Mouse (Mus musculus): Measurements from ENCODE around the gene Gm6993. TPM values are rescaled to one million over a fixed set of nuclear protein-coding genes. Genes with fewer than 3 reads are reported as not detected.

Gene Gm6993
- total RNA-seq, 2 experiments from 2014 or later: not detected

DNA sequence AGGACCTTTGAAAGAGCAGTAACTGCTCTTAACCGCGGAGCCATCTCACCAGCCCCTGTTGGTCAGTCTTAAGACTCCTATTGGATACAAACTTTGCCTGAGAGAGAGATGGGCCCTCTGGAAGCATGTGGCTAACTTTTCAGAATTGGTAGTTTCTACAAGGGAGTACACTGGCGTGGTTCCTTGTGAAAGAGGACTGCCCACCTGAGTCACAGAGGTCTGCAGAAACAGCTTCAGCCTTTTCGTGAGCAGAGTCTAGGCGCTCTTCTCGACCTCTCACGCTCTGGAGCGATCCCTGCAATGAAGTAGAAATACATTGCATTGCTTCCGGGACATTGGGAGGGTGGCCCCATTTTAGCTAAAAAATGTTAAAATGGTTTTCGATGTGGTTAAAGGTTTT is 29.8 kb downstream of the Gm6993 start:
- no peak for ATAC-seq (ENCODE audit: poor library complexity, severe bottlenecking)

DNA sequence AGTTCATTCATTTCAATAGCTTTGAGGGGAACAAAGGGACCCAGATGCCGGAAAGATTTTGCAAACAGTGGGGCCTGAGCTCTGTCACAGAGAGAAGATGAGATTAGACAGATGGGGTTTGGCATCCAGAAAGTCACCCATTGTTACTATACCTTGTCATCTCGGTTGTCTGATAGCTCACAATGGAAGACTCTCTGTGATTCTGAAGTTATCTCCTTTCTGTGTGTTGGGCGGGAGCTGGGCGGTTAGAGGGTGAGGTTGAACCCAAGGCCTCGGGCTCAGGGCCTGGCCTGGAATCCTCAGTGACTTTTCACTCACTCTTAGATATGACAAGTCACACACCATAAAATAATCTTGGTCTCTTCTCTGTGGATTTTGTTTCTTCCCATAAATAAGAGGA is 30.2 kb downstream of the Gm6993 start:
- no peak for ATAC-seq (ENCODE audit: poor library complexity, severe bottlenecking)

DNA sequence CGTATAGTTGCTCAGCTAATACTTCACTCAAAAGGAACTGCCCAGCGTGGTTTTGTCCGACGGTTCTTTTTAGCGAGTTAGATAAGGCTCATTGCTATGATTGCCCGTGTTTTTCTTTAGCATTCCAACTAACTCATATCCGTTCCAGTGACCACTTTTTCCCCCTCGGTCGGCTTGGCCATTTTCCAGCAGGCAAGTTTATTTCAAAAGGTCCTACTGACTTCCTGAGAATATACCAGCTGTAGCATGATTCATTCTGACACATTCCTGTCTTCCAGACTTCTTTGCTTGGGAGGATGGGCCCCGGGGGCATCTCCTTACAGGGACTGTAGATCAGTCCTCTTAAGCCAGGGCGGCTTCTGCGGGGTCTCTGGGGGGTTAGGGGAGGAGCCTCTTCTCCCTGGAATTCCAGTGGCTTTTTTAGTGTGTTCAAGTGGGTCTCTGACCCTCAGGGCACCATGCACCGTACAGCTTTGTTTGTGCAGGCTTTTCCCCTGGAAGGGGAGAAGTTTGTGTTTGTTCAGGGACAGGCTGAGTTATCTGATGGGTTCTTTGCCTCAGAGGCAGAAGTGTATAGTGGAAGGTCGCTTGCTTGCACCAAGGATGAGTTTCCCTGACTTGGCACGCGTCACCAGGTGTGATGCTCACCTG is 30.9 kb downstream of the Gm6993 start:
- ATAC-seq (ENCODE audit: poor library complexity, severe bottlenecking): no peak

DNA sequence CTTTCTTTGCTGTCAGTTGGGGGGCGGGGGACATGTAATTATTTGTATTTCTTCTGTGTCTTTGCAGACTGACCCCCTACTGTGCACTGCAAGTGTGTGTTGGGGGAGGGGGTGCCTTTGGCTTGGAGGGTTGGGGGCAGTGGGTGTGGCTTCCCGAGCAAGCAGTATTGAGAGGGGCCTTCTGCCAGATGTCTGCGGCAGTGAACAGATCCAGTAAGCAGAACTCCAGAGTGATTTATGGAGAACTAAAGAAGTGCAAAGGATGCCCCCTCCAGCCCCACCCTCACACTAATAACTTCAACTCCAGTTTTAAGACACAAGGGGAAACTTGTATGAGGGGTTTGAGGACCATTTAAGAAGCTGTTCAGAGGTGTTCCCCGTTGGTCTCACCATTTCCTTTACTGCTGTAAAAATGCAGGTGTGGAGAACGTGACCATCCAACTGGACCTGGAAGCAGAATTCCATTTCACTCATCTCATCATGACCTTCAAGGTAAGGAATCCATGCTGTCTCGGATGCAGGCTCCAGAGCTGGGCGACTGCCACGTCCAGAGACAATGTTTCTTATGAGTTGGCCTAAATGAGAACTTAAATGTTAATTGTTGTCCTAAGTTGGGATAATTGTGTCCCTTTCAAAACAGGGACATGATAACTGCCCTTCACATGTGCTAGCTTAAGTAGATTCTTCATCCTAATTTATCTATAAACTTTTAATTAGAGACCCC is 31.6 kb downstream of the Gm6993 start:
- no peak for ATAC-seq (ENCODE audit: poor library complexity, severe bottlenecking)

DNA sequence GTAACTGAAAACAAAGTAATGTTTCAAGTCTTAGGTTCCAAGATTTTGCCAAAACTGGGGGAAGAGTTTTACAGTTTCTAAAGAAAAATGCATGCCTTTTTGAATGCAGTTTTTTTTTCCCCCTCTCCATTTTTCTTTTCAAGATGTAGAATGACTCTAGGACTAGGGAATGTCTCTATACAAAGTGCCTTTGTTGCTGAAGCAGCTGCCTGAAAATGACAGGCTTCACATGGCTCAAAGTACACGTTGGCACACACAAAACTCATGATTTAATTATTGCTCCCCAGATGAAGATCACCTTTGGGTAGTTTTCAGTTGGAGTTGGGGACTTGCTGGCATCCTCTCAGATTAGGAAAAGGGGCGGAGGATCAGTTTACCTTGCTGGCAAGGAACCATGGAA is 32.3 kb downstream of the Gm6993 start:
- ATAC-seq (ENCODE audit: poor library complexity, severe bottlenecking): no peak

DNA sequence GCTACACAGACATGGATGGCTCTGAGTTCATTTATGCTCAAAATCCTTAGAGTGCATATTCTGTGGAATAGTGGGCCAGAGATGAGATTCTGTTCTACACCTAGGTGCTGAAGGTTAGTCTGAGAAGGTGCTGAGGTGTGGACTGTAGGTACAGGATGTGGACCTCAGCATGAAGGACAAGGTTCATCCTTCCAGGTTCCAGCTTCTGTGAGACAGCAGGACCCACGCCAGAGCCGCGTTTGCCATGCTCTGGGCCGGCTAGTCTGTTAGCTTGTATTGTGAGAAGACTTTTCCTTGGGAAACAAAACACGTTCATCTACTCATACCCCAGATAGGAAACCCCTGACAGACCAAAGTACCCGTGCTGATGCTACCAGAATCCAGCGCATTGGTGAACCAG is 33.1 kb downstream of the Gm6993 start:
- ATAC-seq (ENCODE audit: poor library complexity, severe bottlenecking): no peak

DNA sequence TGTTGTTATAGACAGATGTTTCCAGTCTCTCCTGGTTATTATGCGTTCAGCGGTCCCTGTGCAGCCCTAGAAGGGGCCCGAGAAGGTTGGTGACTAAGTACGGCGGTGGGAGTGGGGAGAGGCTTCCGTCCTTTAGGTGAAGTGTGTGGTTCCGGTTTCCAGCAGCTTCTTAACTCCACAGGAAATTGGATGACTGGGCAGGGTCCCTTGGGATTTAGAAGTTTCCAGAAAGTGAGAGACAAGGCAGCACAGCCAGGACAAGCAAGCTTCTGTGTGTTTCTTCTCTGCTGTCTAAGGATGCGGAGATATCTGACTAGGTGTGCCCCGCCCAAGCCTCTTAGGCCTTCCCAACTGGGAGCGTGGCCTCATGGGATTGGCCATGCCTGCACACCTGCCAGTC is 34.8 kb downstream of the Gm6993 start:
- no peak for ATAC-seq (ENCODE audit: poor library complexity, severe bottlenecking)

DNA sequence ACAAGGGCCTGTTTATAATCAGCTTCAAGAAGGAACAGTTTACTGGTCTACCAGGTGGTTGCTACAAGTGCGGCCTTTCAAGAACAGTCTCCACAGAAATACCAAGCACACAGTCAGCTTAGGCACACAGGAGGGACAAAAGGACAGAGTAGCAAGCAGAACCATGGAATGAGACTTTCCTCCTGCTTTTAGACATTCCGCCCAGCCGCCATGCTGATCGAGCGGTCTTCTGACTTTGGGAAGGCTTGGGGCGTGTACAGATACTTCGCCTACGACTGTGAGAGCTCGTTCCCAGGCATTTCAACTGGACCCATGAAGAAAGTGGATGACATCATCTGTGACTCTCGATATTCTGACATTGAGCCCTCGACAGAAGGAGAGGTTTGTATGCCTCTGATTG is 37.7 kb downstream of the Gm6993 start:
- no peak for ATAC-seq (ENCODE audit: poor library complexity, severe bottlenecking)

DNA sequence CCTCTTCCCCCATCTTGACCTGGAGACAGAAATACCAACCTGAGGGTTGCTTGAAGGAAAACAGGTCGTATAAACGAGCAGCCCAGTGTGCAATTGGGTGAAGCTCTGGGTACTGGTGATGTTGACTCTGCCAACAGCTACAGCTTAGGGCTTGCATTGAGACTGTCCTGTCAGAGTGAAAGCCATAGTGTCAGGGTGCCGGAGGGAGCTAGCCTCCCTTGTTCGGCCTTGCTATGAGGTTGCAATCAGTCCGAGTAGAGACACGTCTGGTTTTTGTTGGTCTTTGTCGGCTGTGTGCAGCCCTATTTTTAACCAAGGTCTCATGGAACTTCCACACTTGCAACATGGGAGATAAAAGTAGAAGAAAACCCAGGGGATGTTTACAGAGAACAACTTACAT is 39.7 kb downstream of the Gm6993 start:
- ATAC-seq (ENCODE audit: poor library complexity, severe bottlenecking): no peak

DNA sequence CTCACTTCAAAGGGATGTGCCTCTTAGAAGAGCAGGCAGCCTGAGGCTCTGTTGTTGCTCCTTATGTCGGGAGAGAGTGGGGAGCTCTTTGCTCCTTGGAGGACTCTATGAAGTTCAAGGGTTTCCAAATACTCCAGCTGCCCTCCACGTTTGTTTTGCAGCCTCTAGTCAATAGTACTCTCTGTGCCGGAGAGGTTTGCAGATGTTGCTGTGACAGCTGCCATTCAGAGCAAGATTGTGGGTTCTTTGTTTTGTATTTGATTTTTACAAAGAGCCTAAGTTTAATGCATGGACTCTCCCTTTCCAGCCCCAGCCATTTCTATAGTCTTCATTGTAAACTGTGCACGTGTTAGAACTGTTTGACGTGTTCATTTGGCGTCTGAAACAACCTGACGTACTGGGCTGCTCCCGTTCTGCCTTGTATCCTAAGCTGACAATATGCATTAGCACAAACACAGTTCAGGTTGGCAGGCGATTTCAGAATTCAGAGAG is 40.6 kb downstream of the Gm6993 start:
- no peak for ATAC-seq (ENCODE audit: poor library complexity, severe bottlenecking)

DNA sequence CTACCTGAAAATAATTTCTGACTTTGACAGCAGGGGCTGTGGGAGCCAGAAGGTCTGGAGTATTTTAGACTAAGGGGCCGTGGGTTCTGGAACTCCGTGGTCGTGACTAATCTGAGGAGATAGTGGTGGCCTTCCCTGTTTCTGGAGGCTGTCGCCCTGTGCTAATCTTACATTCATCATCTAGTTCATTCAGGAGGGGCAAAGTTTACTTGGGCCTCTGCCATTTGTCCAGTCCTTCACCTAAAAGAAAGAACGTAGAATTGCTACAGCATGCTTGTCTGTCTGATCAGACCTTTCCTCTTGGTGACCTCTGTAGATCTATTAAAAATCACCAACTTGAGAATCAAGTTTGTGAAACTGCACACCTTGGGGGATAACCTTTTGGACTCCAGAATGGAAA is 41.7 kb downstream of the Gm6993 start:
- no peak for ATAC-seq (ENCODE audit: poor library complexity, severe bottlenecking)

DNA sequence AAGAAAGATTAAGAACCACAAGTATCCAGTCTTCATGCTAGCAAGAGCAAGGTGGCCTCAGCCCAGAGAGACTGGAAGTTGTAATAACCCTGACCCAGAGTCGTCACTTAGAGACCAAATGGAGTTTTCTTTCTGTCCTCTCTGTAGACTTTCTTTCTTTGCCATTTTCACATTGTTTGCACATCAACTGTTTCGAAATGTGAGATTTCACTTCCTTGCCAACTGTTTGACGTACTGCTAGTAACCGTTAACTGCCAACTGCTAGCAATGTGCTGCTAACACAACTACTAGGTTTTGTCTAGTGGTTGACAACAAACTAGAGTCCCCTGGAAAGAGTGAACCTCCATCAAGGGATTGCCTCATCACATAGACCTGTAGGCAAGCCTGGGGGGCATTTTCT is 42.6 kb downstream of the Gm6993 start:
- no peak for ATAC-seq (ENCODE audit: poor library complexity, severe bottlenecking)

DNA sequence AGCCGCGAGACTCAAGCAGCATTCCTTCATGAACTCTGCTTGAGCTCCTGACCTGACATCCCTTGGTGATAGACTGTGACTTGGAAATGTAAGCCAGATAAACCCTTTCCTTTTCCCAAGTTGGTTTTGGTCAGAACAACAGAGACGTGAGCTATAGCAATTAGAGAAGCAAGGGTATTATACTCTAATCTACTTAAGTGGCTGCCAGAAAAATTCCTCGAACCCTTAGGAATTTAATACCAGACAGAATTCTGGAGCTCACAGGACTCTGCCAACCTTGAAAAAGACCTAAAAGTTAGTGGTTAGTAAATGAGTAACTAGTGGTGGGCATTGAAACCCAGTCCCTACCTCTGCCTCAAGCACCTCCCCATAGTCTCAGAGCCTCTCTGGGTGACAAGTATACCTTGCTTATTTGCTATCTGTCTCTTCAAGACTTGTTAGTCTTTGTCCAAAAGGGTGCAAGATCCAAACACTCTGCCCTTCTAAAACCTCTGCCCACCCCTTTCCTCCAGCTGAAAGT is 43.1 kb downstream of the Gm6993 start:
- ATAC-seq (ENCODE audit: poor library complexity, severe bottlenecking): no peak

DNA sequence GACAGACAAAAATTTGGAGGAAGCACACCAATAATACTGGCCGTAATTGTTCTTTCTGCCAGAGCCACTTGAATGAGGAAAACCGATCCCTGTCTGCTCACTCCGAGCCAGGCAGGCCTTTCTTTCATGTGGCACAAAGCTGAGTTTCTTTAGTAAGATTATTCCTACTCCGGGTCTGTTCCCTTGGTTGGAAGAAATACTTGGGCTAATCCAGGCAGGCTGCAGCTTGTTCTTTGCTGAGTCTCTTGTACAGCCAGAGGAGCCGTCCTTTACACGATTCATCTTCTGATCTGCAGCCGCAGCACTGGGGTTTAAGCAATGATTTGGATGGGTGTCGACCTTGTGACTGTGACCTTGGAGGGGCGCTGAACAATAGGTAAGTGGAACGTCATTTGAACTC is 48.5 kb downstream of the Gm6993 start:
- ATAC-seq (ENCODE audit: poor library complexity, severe bottlenecking): no peak

Other genes with a start within 250 kb of the Gm6993 start
- gene Fam110c, start 166.9 kb upstream of the Gm6993 start, total RNA-seq (2015): 0.16 and 0.46 TPM in 2 replicates
- gene Fam110c, start 166.9 kb upstream of the Gm6993 start, total RNA-seq (2017): 0.98 and 1.2 TPM in 2 replicates
- 0.20 and 1.0 TPM in 2 replicates for gene Lamb1, start 24.5 kb downstream of the Gm6993 start, total RNA-seq (2015)
- 2.5 and 9.6 TPM in 2 replicates for gene Lamb1, start 24.5 kb downstream of the Gm6993 start, total RNA-seq (2017)
- gene Dld, start 110.7 kb downstream of the Gm6993 start, total RNA-seq (2015): 68.0 and 73.7 TPM in 2 replicates
- gene Dld, start 110.7 kb downstream of the Gm6993 start, total RNA-seq (2017): 76.8 and 86.3 TPM in 2 replicates
- gene Slc26a3, start 150.1 kb downstream of the Gm6993 start, total RNA-seq (2015): 0.27 and 0.43 TPM in 2 replicates
- gene Slc26a3, start 150.1 kb downstream of the Gm6993 start, total RNA-seq (2017): 0.28 and 2.3 TPM in 2 replicates